Mouse (Mus musculus) frontal cortex, postnatal 10 days (tissue): Measurements from ENCODE around the gene Arl11.
"Not testable (repeated sequence)": the region's sequence is repeated elsewhere in the genome, so short reads cannot be mapped to it uniquely, and the experiment has no call there.

ENCODE experiments used
- DNase-seq, 2 experiments: peaks; one replicate each; pipeline ENCODE4 v3.0.0; 2022; ENCODE audit warnings: low spot score in 2 of 2, mixed read lengths in 1 of 2

Arl11 gene

GRCm38 (mm10) chr14:61309593-61309992, at the start of gene Arl11:
Gene Arl11, plus strand, starts transcription at chr14:61309753.
- DNase-seq, result no peak

GRCm38 (mm10) chr14:61267908-61268475, 41.6 kb upstream of the Arl11 start:
- DNase-seq, result no peak

GRCm38 (mm10) chr14:61274414-61275198, 34.9 kb upstream of the Arl11 start:
- DNase-seq, result no peak

- no peak for DNase-seq
These were observed 32.3 kb upstream of the Arl11 start for GRCm38 (mm10) chr14:61277285-61277684.

GRCm38 (mm10) chr14:61278676-61279300, 30.8 kb upstream of the Arl11 start:
- no peak for DNase-seq

GRCm38 (mm10) chr14:61288606-61289286, 20.8 kb upstream of the Arl11 start:
- DNase-seq, result no peak

GRCm38 (mm10) chr14:61290664-61291063, 18.9 kb upstream of the Arl11 start:
- no peak for DNase-seq

GRCm38 (mm10) chr14:61293884-61294737, 15.4 kb upstream of the Arl11 start:
- DNase-seq, result peak; percentile 32 to 59

- DNase-seq, result peak in 1 of 2 experiments; percentile 39
These were observed 14.8 kb upstream of the Arl11 start for GRCm38 (mm10) chr14:61294738-61295079.

GRCm38 (mm10) chr14:61299810-61300209, 9.7 kb upstream of the Arl11 start:
- DNase-seq, result no peak

- no peak for DNase-seq
These were observed 8.2 kb upstream of the Arl11 start for GRCm38 (mm10) chr14:61301323-61301722.

GRCm38 (mm10) chr14:61302428-61302827, 7.1 kb upstream of the Arl11 start:
- no peak for DNase-seq

GRCm38 (mm10) chr14:61303969-61304609, 5.5 kb upstream of the Arl11 start:
- no peak for DNase-seq

- DNase-seq, result no peak
These were observed 651 bp downstream of the Arl11 start for GRCm38 (mm10) chr14:61310036-61310772.

GRCm38 (mm10) chr14:61310963-61311362, 1.4 kb downstream of the Arl11 start:
- DNase-seq, result no peak

- DNase-seq, result peak in 1 of 2 experiments; percentile 33
These were observed 7.3 kb downstream of the Arl11 start for GRCm38 (mm10) chr14:61316861-61317260.

GRCm38 (mm10) chr14:61320765-61321164, 11.2 kb downstream of the Arl11 start:
- DNase-seq, result no peak

- DNase-seq, result no peak
These were observed 11.6 kb downstream of the Arl11 start for GRCm38 (mm10) chr14:61321200-61321599.

GRCm38 (mm10) chr14:61322740-61323139, 13.2 kb downstream of the Arl11 start:
- DNase-seq, result no peak

GRCm38 (mm10) chr14:61327007-61327406, 17.5 kb downstream of the Arl11 start:
- not testable (repeated sequence) for DNase-seq
